Mouse (Mus musculus) 416B (cell line): ENCODE measurements at regions not wholly inside any gene's neighbourhood (a gene's known extent, or its start where the extent isn't known, plus 50 kb on each side); places are given as distances from the start of the nearest gene placed in this dataset.

Experiments used
- DNase-seq: peaks from one replicate; pipeline ENCODE4 v3.0.0; 2011; ENCODE audit warnings: low read depth

- DNase-seq, result no peak
Measured at GRCm38 (mm10) chr8:113250264-113250663, 385.1 kb upstream of the Mon1b start.

- DNase-seq, result no peak
Measured at GRCm38 (mm10) chr8:113254076-113254475, 381.3 kb upstream of the Mon1b start.

DNA sequence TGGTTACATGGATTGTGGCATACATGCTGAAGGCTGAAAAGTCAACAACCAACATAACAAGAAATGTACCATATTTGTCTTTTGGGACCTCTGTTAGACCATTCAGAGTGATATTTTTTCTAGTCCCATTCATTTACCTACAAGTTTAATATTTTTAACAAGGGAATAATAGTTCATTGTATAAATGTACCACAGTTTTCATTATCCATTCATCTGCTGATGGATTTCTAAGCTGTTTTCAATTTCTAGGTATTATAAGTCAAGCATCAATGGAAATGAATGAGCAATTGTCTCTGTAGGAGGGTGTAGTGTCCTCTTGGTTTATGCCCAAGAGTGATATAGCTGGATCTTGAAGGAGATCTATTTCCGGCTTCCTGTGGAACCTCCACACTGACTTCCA lies 375.9 kb upstream of the Mon1b start:
- no peak for DNase-seq

- DNase-seq, result no peak
Measured at GRCm38 (mm10) chr8:113263296-113263695, 372.1 kb upstream of the Mon1b start.

DNA sequence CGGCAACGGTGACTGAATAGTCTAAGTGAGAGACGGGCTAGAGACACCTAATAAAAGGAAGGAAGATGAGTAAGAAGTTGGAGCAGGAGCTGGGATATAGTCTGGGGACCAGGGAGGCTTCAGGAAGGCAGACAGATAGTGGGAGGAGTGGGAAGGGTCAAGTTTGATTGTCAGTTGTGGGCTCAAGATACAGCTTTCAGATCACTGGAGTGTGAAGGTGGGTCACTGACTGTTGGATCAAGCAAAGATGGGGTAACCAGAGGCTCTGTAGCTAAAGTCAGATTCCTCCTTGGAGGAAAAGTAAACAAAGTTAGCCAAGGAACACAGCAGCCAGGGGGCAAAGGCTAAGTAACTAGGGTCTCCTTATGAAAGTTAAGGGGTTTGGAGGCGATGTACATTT lies 364.1 kb upstream of the Mon1b start:
- no peak for DNase-seq

DNA sequence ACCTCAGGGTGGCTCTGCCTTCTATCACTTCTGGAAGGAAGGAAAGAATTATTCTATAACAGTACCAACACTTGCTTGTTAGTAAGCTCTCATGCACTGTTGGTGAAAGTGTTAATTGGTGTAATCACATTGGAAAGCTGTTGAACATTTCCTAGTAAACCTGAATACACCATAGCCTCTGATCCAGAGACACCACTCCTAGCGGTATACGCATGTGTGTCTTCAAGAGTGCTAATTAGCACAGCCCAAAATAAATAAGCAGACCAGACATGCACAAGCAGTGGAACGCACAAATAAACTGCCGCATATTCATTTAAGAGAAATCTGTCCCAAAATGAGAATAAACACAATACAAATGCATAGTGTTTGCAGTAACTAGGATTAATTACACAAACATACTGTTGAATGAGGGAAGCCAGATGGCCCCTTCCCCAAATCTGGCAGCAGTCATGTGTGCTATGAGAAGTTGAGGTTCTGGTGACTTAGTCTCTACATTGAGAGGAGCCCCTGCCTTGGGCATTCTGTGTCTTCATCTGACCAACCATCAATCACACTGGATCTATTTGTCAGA lies 335.0 kb upstream of the Mon1b start:
- DNase-seq, result no peak

DNA sequence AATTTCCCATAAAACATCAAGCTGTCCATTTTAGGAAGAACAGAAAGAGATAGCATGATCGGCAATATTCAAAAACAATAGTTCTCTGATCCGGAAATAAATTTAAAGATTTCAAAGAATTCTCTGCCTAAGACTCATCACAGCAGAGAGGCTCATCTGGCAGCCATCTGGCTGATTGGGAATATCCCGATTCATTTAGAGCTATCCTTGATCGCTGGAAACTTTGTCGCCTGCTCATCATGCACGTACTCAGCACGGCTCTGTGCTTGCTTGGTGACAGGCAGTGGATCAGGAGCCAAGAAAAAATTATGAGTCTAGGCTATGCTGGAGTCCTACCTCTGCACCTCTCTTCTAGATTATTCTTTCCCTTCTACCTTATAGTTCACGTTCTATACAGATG lies 332.0 kb upstream of the Mon1b start:
- DNase-seq, result no peak

DNA sequence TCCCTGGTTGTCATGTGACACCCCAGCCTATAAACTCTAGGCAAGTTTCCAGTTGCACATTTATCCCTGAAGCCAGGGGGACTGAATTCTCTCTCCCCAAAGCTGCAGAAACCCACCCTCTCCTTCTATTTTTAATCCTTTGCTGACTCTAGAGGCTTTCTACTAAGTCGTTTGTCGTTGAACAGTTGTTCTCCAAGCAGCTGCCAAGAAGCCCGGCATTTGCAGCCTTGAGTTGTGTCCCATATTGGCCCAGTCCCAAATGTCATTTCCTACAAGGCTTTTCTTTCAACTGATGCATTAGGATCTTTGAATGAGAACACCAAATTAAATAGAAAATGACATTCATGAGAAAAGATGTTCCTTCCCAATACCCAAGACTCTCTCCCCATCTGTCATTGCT lies 318.2 kb upstream of the Mon1b start:
- no peak for DNase-seq

GRCm38 (mm10) chr8:113331576-113331975 lies 303.8 kb upstream of the Mon1b start:
- DNase-seq, result no peak

DNA sequence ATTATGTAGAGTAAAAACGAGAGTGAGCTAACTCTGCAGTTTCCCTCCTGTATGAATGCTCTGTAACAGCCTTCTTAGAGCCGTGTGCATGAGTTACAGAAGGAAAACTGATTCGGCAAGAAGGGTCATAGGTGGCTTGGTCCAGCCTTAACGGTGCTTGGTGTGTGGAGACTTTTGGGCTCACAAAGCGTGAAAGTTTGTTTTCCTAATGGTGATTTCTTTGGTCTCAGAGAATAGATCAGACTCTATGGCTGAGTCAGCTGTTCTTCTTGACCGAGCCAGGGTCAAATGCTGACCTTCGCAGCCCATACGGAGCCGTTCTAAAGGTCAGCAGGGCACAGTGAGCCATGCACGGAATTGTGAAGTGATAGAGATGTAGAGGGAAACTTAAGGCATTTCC lies 294.1 kb upstream of the Mon1b start:
- no peak for DNase-seq

DNA sequence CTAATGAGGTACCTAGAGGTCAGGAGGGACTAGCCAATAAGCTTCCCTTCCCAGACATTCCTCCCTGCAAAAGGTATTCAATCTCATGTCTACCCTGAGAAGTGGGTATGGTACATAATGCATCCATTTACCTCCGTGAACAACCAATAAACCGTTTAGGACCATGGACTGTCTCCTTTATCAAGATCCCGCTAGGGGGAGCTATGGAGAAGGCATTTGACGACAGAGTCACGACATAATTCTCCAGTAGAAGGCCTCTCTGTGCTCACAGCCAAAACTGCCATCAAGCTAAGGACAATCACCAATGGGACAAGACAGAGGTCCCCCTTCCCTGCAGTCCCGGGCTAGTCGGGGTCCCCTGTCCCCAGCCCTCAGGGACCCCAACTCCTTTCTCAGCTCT lies 273.5 kb upstream of the Mon1b start:
- DNase-seq, result no peak

- no peak for DNase-seq
Measured at GRCm38 (mm10) chr8:113364181-113364580, 271.2 kb upstream of the Mon1b start.

GRCm38 (mm10) chr8:113383517-113383916 lies 251.9 kb upstream of the Mon1b start:
- DNase-seq, result no peak

- DNase-seq, result no peak
Measured at GRCm38 (mm10) chr8:113383974-113384373, 251.4 kb upstream of the Mon1b start.

- no peak for DNase-seq
Measured at GRCm38 (mm10) chr8:113389504-113389903, 245.9 kb upstream of the Mon1b start.

DNA sequence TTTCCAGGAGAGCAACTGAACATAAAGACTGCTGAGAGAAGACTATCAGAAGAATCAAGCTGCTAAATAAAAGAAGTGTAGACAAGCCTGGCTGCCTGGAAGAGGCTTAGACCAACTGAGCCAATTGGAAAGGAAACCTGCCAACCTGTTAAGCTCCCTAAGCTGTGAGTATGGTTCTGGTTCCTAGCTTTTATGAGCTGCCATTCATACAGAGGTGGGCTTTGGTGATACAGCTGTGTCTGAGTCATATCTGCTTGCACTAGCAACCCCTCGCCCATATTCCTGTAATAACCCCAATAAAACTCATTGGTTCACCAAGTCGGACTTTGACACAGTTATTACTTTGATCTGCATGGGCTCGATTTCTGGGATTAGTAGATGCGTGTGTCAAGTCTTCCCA lies 245.3 kb upstream of the Mon1b start:
- DNase-seq, result no peak

- DNase-seq, result no peak
Measured at GRCm38 (mm10) chr8:113394319-113394718, 241.1 kb upstream of the Mon1b start.

DNA sequence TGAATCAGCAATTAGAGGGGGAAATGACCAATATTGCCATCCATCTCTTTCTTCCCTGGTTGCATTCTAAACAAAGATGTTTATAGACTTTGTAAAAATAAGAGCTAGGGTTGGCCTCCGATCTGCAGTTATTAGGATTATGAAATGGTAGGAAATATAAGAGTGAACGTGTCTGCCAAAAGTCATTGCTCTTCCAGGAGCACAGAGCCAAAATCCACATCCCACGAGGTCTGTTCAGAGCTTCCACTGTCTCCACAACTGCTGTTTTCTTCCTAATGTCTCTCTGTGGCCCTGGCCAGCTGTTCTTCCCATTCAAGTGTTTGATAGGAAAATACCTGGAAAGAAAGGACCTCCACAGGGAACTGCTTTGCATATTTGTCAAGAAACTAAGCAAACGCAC lies 230.2 kb upstream of the Mon1b start:
- no peak for DNase-seq

GRCm38 (mm10) chr8:113419352-113419751 lies 216.0 kb upstream of the Mon1b start:
- DNase-seq, result no peak

DNA sequence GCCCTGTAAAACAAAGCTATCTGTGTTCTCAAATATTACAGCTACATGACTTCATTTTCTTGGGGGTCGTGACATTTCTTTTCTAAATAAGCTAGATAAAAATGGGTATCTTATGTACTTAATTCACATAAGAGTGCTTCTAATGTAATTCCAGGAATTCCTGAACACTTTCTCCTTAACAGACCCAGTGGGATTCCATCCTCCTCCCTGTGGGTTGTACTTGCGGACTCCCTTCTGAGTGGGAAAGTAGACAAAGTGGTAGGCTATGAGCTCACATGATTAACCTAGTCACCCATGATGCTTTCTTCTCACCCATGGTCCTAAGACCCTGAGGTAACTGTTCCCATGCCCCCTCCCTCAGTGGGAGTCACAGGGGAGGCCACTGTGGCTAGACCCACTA lies 212.7 kb upstream of the Mon1b start:
- no peak for DNase-seq

DNA sequence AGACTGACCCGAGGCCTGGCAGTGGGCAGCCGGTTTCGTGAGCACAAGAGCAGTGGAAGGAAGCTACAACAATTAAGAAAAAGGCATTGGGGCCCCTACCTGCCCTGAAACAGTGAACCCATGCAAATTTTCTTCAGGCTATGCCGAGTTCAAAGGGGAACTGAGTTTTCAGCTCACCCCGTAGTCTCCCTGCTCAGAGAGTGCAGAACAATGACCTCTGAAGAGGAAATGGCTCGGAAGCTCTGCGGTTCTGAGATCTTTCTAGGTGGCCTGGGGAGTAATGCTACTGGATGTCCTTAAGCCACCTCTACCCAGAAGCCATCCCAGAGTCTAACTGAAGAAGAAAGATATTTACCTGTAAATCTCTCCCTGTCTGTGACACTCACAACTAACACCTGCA lies 196.3 kb upstream of the Mon1b start:
- DNase-seq, result no peak

- DNase-seq, result no peak
Measured at GRCm38 (mm10) chr8:113454022-113454421, 181.4 kb upstream of the Mon1b start.

DNA sequence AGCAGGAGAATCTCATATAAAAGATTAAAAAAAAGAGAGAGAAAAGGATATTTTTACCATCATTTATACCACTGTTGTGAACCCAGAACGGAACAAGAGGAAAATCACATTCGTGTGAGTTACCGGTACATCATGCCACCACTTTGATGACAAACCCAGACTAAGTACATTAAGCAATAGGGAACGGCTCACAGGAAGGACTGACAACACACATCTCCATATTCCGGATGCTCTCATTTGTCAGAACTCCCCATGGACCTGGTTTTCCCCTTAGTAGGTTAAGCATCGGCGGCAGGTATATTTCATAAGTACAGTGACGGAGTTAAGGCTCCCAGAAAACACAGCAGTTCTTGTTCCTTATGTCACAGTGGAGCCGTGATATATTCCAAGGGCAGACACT lies 170.8 kb upstream of the Mon1b start:
- DNase-seq, result no peak

- DNase-seq, result no peak
Measured at GRCm38 (mm10) chr8:113465156-113465555, 170.2 kb upstream of the Mon1b start.

GRCm38 (mm10) chr8:113466683-113467082 lies 168.7 kb upstream of the Mon1b start:
- DNase-seq, result peak; percentile 1
